Mouse (Mus musculus) cerebellum, adult 2 months (tissue): Measurements from ENCODE around the gene Fam19a2. TPM values are rescaled to one million over a fixed set of nuclear protein-coding genes. Genes with fewer than 3 reads are reported as not detected.

Experiments used
- DNase-seq, 2 experiments: peaks; one replicate each; pipeline ENCODE4 v3.0.0; 2021
- H3K27ac ChIP-seq: fragments of 200-500 bp; 2 replicates; pipeline ENCODE4 v1.5.1; 2012; ENCODE audit warnings: low read length, control low read depth, inconsistent platforms; ENCODE audit not compliant: insufficient read depth
- H3K27me3 ChIP-seq: fragments of 200-500 bp; 2 replicates; pipeline ENCODE4 v1.6.1; 2012; ENCODE audit warnings: inconsistent platforms, mild to moderate bottlenecking, low read length, moderate library complexity; ENCODE audit not compliant: control insufficient read depth, insufficient read depth
- H3K4me1 ChIP-seq: fragments of 200-500 bp; 2 replicates; pipeline ENCODE4 v1.6.1; 2011; ENCODE audit warnings: low read length; ENCODE audit not compliant: control insufficient read depth, insufficient read depth
- H3K4me3 ChIP-seq: fragments of 200-500 bp; replicated peaks from 2 replicates; pipeline ENCODE3; 2011; ENCODE audit warnings: mild to moderate bottlenecking, low read depth, low read length, control low read depth; ENCODE audit not compliant: insufficient read depth
- CTCF ChIP-seq: fragments of 200-500 bp; IDR thresholded peaks from 2 replicates; pipeline ENCODE4 v1.5.1; 2011; ENCODE audit warnings: low read depth, mild to moderate bottlenecking, control low read depth, low read length, moderate library complexity, borderline replicate concordance; ENCODE audit not compliant: insufficient read depth
- POLR2A ChIP-seq: fragments of 200-500 bp; IDR thresholded peaks from 2 replicates; pipeline ENCODE4 v1.6.1; 2011; ENCODE audit warnings: low read length, control low read depth, borderline replicate concordance; ENCODE audit not compliant: insufficient read depth
- WGBS: fragments of 180-500 bp; shearing (Covaris S2); methylation state at CpG from one replicate; pipeline ENCODE4 v1.1.7; 2018; 5-methylcytosine and 5-hydroxymethylcytosine counted together
- polyA plus RNA-seq: library from polyadenylated mRNA; depleted of rRNA; stranded (reverse); fragments of >200 nt; gene quantifications from 2 replicates; pipeline ENCODE4 v1.2.3, GENCODE M21; 2012

Gene Fam19a2
- polyA plus RNA-seq, 1 experiment, result 8.5 TPM

GRCm38 (mm10) chr10:123431569-123431968 lies 167.8 kb downstream of the Fam19a2 start:
- Histone ChIP-seq H3K4me3 (no peak overlapping the region), H3K27ac (no peak overlapping the region), H3K4me1 (no peaks in the 10 kb centered on the region), H3K27me3 (no peaks in the 10 kb centered on the region)
- no peak for DNase-seq
- TF ChIP-seq CTCF (no peak), POLR2A (no peak)
- 66% methylated on average over 5 of the region's 5 CpGs for WGBS

DNA sequence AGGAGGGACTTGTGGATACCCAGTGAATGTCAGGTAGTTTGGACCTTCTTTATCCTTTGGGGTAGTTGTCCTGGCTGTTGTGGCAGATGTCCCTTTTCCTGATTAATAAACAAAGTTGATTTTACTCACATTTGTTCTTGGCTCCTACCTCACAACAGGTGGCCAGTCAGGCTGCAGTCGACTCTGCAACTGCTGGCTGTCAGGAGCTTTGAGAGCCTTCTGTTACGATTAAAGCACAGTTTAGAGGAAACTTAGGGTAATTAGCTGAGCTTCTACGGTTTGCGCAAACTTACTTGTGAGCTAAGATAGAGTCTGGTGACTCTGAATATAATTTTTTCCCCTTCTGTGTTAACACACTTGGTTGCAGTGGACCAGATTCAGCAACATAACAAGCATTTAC lies 173.8 kb downstream of the Fam19a2 start:
- DNase-seq, result no peak
- no peak for TF ChIP-seq POLR2A
- TF ChIP-seq CTCF, result no peak
- 33% methylated on average over 4 of the region's 4 CpGs for WGBS
- H3K4me3 ChIP-seq, result no peak overlapping the region
- no peaks in the 10 kb centered on the region for H3K4me1 ChIP-seq
- no peaks in the 10 kb centered on the region for H3K27me3 ChIP-seq
- H3K27ac ChIP-seq, result no peak overlapping the region

DNA sequence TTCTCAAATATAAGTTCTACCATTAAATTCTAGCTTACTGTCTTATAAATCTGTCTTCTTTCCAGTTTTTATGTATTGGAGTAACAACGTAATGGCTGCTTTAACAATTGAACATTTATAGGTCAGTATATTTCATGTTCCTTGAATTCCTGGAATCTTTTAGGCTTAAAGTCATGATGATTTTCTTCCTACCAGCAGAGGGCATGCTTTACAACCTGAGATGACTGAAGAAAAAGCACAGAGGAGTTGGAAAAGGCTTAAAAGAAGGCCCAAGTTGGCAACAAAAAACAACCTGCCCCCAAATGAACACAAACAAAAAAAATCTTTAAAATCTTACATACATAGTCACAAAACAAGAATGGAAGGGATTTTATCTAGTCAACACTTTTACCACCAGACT lies 193.0 kb downstream of the Fam19a2 start:
- H3K27me3 ChIP-seq, result no peaks in the 10 kb centered on the region
- 94% methylated on average over 1 of the region's 1 CpGs for WGBS
- H3K27ac ChIP-seq, result no peak overlapping the region
- no peak overlapping the region for H3K4me3 ChIP-seq
- H3K4me1 ChIP-seq, result no peaks in the 10 kb centered on the region
- DNase-seq, result no peak
- TF ChIP-seq CTCF (no peak), POLR2A (no peak)

GRCm38 (mm10) chr10:123460466-123460865 lies 196.7 kb downstream of the Fam19a2 start:
- no peak for TF ChIP-seq POLR2A
- no peak for TF ChIP-seq CTCF
- H3K27ac ChIP-seq, result no peak overlapping the region
- 83% methylated on average over 5 of the region's 5 CpGs for WGBS

DNA sequence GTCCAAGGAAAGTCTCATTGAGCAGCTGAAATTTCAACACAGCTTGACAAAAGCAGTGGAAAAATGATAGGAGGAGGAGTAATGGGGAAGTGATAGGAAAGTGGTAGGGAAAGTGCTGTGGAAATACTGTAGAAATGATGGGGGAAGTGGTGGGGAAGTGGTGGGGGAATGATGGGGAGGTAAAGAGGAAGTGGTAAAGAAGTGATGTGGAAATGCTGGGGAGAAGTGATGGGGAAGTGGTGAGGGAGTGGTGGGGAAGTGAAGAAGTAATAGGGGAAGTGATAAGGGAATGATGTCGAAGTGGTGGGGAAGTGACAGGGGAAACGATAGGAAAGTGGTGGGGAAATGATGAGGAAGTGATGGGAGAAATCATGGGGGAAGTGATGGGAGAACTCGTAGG lies 198.5 kb downstream of the Fam19a2 start:
- WGBS, result 92% methylated on average over 3 of the region's 3 CpGs
- no peaks in the 10 kb centered on the region for H3K4me1 ChIP-seq
- H3K27ac ChIP-seq, result no peak overlapping the region
- no peak overlapping the region for H3K4me3 ChIP-seq
- DNase-seq, result no peak
- TF ChIP-seq POLR2A (no peak), CTCF (no peak)
- no peaks in the 10 kb centered on the region for H3K27me3 ChIP-seq

More at GRCm38 (mm10) chr10:123460466-123460865, 196.7 kb downstream of the Fam19a2 start:
- Histone ChIP-seq H3K4me3 (no peak overlapping the region), H3K27me3 (no peaks in the 10 kb centered on the region), H3K4me1 (no peaks in the 10 kb centered on the region)
- DNase-seq, result no peak

DNA sequence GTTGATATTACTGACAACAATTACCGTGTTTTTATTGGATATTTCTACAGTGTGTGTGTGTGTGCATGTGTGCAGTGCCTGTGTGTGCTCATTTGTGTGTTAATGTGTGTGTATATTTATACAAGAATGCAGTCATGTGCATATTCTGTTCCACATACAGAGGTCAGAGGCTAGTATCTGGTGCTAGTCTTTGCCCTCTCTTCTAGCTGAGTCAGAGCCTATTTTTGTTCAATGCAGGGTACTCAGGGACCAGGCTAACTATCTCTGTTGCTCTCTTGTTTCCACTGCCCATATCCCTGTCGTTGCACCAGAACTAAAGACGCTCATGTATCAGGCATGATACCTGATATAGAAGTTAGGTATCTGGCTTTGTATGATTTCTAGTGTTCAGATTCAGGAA lies 251.0 kb downstream of the Fam19a2 start:
- Histone ChIP-seq H3K4me3 (no peak overlapping the region), H3K27me3 (no peaks in the 10 kb centered on the region), H3K4me1 (no peaks in the 10 kb centered on the region), H3K27ac (no peak overlapping the region)
- 92% methylated on average over 3 of the region's 3 CpGs for WGBS
- TF ChIP-seq CTCF (no peak), POLR2A (no peak)
- DNase-seq, result no peak

- TF ChIP-seq POLR2A (no peak), CTCF (no peak)
- H3K27ac ChIP-seq, result no peak overlapping the region
- DNase-seq, result no peak
Measured at GRCm38 (mm10) chr10:123520613-123521012, 256.8 kb downstream of the Fam19a2 start.

GRCm38 (mm10) chr10:123521203-123521602 lies 257.4 kb downstream of the Fam19a2 start:
- Histone ChIP-seq H3K27me3 (no peaks in the 10 kb centered on the region), H3K4me3 (no peak overlapping the region), H3K27ac (no peak overlapping the region), H3K4me1 (no peaks in the 10 kb centered on the region)
- TF ChIP-seq POLR2A (no peak), CTCF (no peak)
- WGBS, result 89% methylated on average over 6 of the region's 6 CpGs
- DNase-seq, result no peak

More at GRCm38 (mm10) chr10:123520613-123521012, 256.8 kb downstream of the Fam19a2 start:
- no peaks in the 10 kb centered on the region for H3K4me1 ChIP-seq
- WGBS, result 82% methylated on average over 2 of the region's 2 CpGs
- H3K4me3 ChIP-seq, result no peak overlapping the region
- no peaks in the 10 kb centered on the region for H3K27me3 ChIP-seq

DNA sequence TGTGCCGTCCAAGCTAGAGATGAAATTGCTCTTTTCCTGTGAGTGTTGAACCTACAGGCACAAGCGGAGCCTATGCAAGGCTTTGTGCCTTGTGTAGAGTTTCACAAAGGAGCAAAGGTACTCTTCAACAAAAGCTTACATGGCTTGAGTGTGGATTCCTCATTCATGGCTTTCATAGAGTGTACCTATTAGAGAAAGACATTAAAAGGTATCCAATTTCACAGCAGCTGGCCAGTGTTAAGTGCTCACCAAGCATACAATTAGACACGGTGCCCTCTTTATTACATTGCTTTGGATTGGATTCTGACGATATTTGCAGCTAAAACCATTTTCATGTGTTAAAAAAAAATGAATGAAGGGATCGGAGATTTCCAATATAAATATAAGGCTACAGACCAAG lies 261.6 kb downstream of the Fam19a2 start:
- 80% methylated on average over 5 of the region's 5 CpGs for WGBS
- no peak overlapping the region for H3K27ac ChIP-seq

More for the DNA sequence above, 261.6 kb downstream of the Fam19a2 start:
- Histone ChIP-seq H3K4me3 (no peak overlapping the region), H3K27me3 (no peaks in the 10 kb centered on the region), H3K4me1 (no peaks in the 10 kb centered on the region)
- TF ChIP-seq POLR2A (no peak), CTCF (no peak)
- no peak for DNase-seq
